Mouse (Mus musculus) forebrain, embryonic 11.5 days (tissue): Measurements from ENCODE around the gene Aire. TPM values are rescaled to one million over a fixed set of nuclear protein-coding genes. Genes with fewer than 3 reads are reported as not detected.

ENCODE experiments used
- ATAC-seq: fragments of 200-750 bp; cut with Nextera tagmentation; replicated peaks from 2 replicates; pipeline ENCODE4 v1.8.0; 2017; ENCODE audit warnings: moderate TSS enrichment; ENCODE audit not compliant: low FRiP score
- DNase-seq: peaks from one replicate; pipeline ENCODE4 v3.0.0-alpha.2; 2017; ENCODE audit warnings: low spot score
- H3K27ac ChIP-seq: fragments of 300-500 bp; sonication (generic); 2 replicates; pipeline ENCODE4 v1.5.1; 2014; ENCODE audit warnings: low read depth, low read length
- H3K27me3 ChIP-seq: fragments of 300-500 bp; sonication (generic); 2 replicates; pipeline ENCODE4 v1.6.1; 2014; ENCODE audit warnings: mild to moderate bottlenecking, low read length, mixed read lengths; ENCODE audit not compliant: control insufficient read depth, insufficient read depth
- H3K36me3 ChIP-seq: fragments of 300-500 bp; sonication (generic); 2 replicates; pipeline ENCODE4 v1.6.1; 2014; ENCODE audit warnings: mild to moderate bottlenecking, low read length, moderate library complexity, mixed read lengths; ENCODE audit not compliant: control insufficient read depth, insufficient read depth
- H3K4me1 ChIP-seq: fragments of 300-500 bp; sonication (generic); replicated peaks from 2 replicates; pipeline ENCODE4 v1.6.1; 2014; ENCODE audit warnings: low read length, mixed read lengths; ENCODE audit not compliant: control insufficient read depth, insufficient read depth
- H3K4me2 ChIP-seq: fragments of 300-500 bp; sonication (generic); 2 replicates; pipeline ENCODE4 v1.6.1; 2014; ENCODE audit warnings: low read depth, mild to moderate bottlenecking, low read length, moderate library complexity, mixed read lengths; ENCODE audit not compliant: severe bottlenecking
- H3K4me3 ChIP-seq: fragments of 300-500 bp; sonication (generic); 2 replicates; pipeline ENCODE4 v1.5.1; 2014; ENCODE audit warnings: low read depth, low read length
- H3K9ac ChIP-seq: fragments of 300-500 bp; sonication (generic); 2 replicates; pipeline ENCODE4 v1.6.1; 2014; ENCODE audit warnings: low read length
- H3K9me3 ChIP-seq: fragments of 300-500 bp; sonication (generic); 2 replicates; pipeline ENCODE4 v1.6.1; 2016; ENCODE audit warnings: low read length, mixed read lengths; ENCODE audit not compliant: control insufficient read depth
- WGBS: fragments of 180-500 bp; shearing (Covaris S2); extraction: QIAGEN DNeasy Blood & Tissue Kit; methylation state at CpG from one replicate; pipeline ENCODE4 v1.1.7; 2014; 5-methylcytosine and 5-hydroxymethylcytosine counted together
- polyA plus RNA-seq: library from polyadenylated mRNA; unstranded; fragments of >200 nt; fragmentation: Nextera tagmentation; extraction: Ambion mirVana; gene quantifications from 2 replicates; pipeline ENCODE4 v1.2.1, GENCODE M21; 2014

Aire gene
- polyA plus RNA-seq, 1 experiment from 2014 or later, result 0.21 TPM

GRCm38 (mm10) chr10:78067226-78067625, 23.8 kb upstream of the Aire start:
- WGBS, result 39% methylated on average over 4 of the region's 4 CpGs
- Histone ChIP-seq H3K4me2 (no peak overlapping the region), H3K4me3 (no peak overlapping the region), H3K27ac (no peak overlapping the region), H3K36me3 (no peaks in the 10 kb centered on the region), H3K27me3 (peaks cover 4% of the 10 kb centered on the region; the same call in 1 of the 2 replicates), H3K9me3 (no peaks in the 10 kb centered on the region), H3K4me1 (peaks cover 5% of the 10 kb centered on the region; the same call in 1 of the 2 replicates), H3K9ac (no peak overlapping the region)
- ATAC-seq (no peak), DNase-seq (peak; percentile 60)

- H3K4me2 ChIP-seq, result no peak overlapping the region
- WGBS, result 89% methylated on average over 9 of the region's 9 CpGs
- no peaks in the 10 kb centered on the region for H3K36me3 ChIP-seq
- ATAC-seq (no peak), DNase-seq (no peak)
- no peak overlapping the region for H3K27ac ChIP-seq
- no peak overlapping the region; the same call in 1 of the 2 replicates for H3K9ac ChIP-seq
- no peaks in the 10 kb centered on the region for H3K9me3 ChIP-seq
- no peaks in the 10 kb centered on the region; the same call in 1 of the 2 replicates for H3K27me3 ChIP-seq
- no peaks in the 10 kb centered on the region for H3K4me1 ChIP-seq
- H3K4me3 ChIP-seq, result no peak overlapping the region
Observed at GRCm38 (mm10) chr10:78063122-78063521, 19.7 kb upstream of the Aire start.

GRCm38 (mm10) chr10:78057056-78057455, 13.6 kb upstream of the Aire start:
- Histone ChIP-seq H3K4me1 (no peaks in the 10 kb centered on the region), H3K9me3 (no peaks in the 10 kb centered on the region), H3K4me3 (no peak overlapping the region), H3K36me3 (no peaks in the 10 kb centered on the region), H3K27me3 (no peaks in the 10 kb centered on the region), H3K27ac (no peak overlapping the region), H3K9ac (no peak overlapping the region), H3K4me2 (no peak overlapping the region)
- no peak for ATAC-seq
- WGBS, result 90% methylated on average over 8 of the region's 8 CpGs
- DNase-seq, result no peak

GRCm38 (mm10) chr10:78054633-78055565, 11.5 kb upstream of the Aire start:
- Histone ChIP-seq H3K9ac (no peak overlapping the region), H3K27me3 (no peaks in the 10 kb centered on the region), H3K4me2 (no peak overlapping the region), H3K9me3 (no peaks in the 10 kb centered on the region), H3K27ac (no peak overlapping the region), H3K4me1 (no peaks in the 10 kb centered on the region), H3K4me3 (no peak overlapping the region), H3K36me3 (no peaks in the 10 kb centered on the region)
- WGBS, result 78% methylated on average over 19 of the region's 19 CpGs
- DNase-seq, result no peak
- no peak for ATAC-seq

- ATAC-seq, result no peak
- 56% methylated on average over 11 of the region's 11 CpGs for whole genome bisulfite sequencing
- no peak overlapping the region for H3K4me2 ChIP-seq
Observed at GRCm38 (mm10) chr10:78049519-78050035, 6.2 kb upstream of the Aire start.

GRCm38 (mm10) chr10:78048061-78048730, 4.8 kb upstream of the Aire start:
- 92% methylated on average over 9 of the region's 10 CpGs for WGBS
- DNase-seq, result no peak

More at GRCm38 (mm10) chr10:78049519-78050035, 6.2 kb upstream of the Aire start:
- no peaks in the 10 kb centered on the region for H3K36me3 ChIP-seq
- no peaks in the 10 kb centered on the region for H3K4me1 ChIP-seq
- no peak overlapping the region for H3K27ac ChIP-seq
- no peak overlapping the region for H3K9ac ChIP-seq
- no peaks in the 10 kb centered on the region for H3K9me3 ChIP-seq
- H3K4me3 ChIP-seq, result no peak overlapping the region
- no peak for DNase-seq
- H3K27me3 ChIP-seq, result no peaks in the 10 kb centered on the region

GRCm38 (mm10) chr10:78046388-78046787, 3.0 kb upstream of the Aire start:
- no peaks in the 10 kb centered on the region for H3K9me3 ChIP-seq
- no peak overlapping the region for H3K9ac ChIP-seq
- DNase-seq (no peak), ATAC-seq (no peak)
- 83% methylated on average over 4 of the region's 4 CpGs for WGBS
- no peaks in the 10 kb centered on the region for H3K27me3 ChIP-seq
- H3K36me3 ChIP-seq, result no peaks in the 10 kb centered on the region
- H3K4me1 ChIP-seq, result 0 out of 2 replicates have a peak, but pooled peaks cover 3% of the 10 kb centered on the region
- H3K4me2 ChIP-seq, result no peak overlapping the region
- no peak overlapping the region for H3K4me3 ChIP-seq
- no peak overlapping the region for H3K27ac ChIP-seq

More at GRCm38 (mm10) chr10:78048061-78048730, 4.8 kb upstream of the Aire start:
- Histone ChIP-seq H3K4me3 (no peak overlapping the region), H3K4me2 (no peak overlapping the region), H3K27me3 (no peaks in the 10 kb centered on the region), H3K9ac (no peak overlapping the region), H3K27ac (no peak overlapping the region), H3K9me3 (no peaks in the 10 kb centered on the region), H3K4me1 (0 out of 2 replicates have a peak, but pooled peaks cover 3% of the 10 kb centered on the region), H3K36me3 (no peaks in the 10 kb centered on the region)
- no peak for ATAC-seq

GRCm38 (mm10) chr10:78044531-78044930, 1.1 kb upstream of the Aire start:
- H3K4me3 ChIP-seq, result no peak overlapping the region
- H3K4me1 ChIP-seq, result 0 out of 2 replicates have a peak, but pooled peaks cover 3% of the 10 kb centered on the region
- no peak overlapping the region for H3K27ac ChIP-seq
- no peaks in the 10 kb centered on the region for H3K9me3 ChIP-seq
- no peak for DNase-seq
- no peak overlapping the region for H3K4me2 ChIP-seq
- WGBS, result 58% methylated on average over 1 of the region's 1 CpGs
- ATAC-seq, result no peak
- H3K27me3 ChIP-seq, result no peaks in the 10 kb centered on the region
- H3K36me3 ChIP-seq, result no peaks in the 10 kb centered on the region
- H3K9ac ChIP-seq, result no peak overlapping the region
